Mouse (Mus musculus) bone marrow, adult 2 months (tissue): ENCODE data around the gene Zfp146.

Source experiments
- CTCF ChIP-seq: fragments of 200-500 bp; IDR thresholded peaks from 2 replicates; pipeline ENCODE4 v1.5.1; 2011; ENCODE audit warnings: low read length, control low read depth; ENCODE audit not compliant: control insufficient read depth, insufficient read depth
- POLR2A ChIP-seq: fragments of 200-500 bp; IDR thresholded peaks from 2 replicates; pipeline ENCODE4 v1.6.1; 2011; ENCODE audit warnings: low read depth, mild to moderate bottlenecking, control low read depth, low read length, borderline replicate concordance; ENCODE audit not compliant: control insufficient read depth

GRCm38 (mm10) chr7:30164745-30165144 is 4.8 kb downstream of the Zfp146 start:
- TF ChIP-seq POLR2A: no peak
- no peak for TF ChIP-seq CTCF
